Mouse (Mus musculus) large intestine, adult 2 months (tissue): ENCODE results near the gene Rplp0. TPM values are rescaled to one million over a fixed set of nuclear protein-coding genes. Genes with fewer than 3 reads are reported as not detected.
A peak's percentile ranks its signal among the peaks of the same experiment; 100 is the strongest.
"Not testable (repeated sequence)": the region's sequence is repeated elsewhere in the genome, so short reads cannot be mapped to it uniquely, and the experiment has no call there.

ENCODE experiments used
- DNase-seq: peaks from one replicate; pipeline ENCODE4 v3.0.0-alpha.2; 2012; ENCODE audit warnings: low read depth, low spot score
- WGBS: fragments of 180-500 bp; shearing (Covaris S2); methylation state at CpG from one replicate; pipeline ENCODE4 v1.1.7; 2018; 5-methylcytosine and 5-hydroxymethylcytosine counted together
- polyA plus RNA-seq: library from polyadenylated mRNA; depleted of rRNA; stranded (reverse); fragments of >200 nt; gene quantifications from 2 replicates; pipeline ENCODE4 v1.2.3, GENCODE M21; 2012; rRNA removed

Gene Rplp0
- 2,416 and 2,431 TPM in 2 replicates for polyA plus RNA-seq

DNA sequence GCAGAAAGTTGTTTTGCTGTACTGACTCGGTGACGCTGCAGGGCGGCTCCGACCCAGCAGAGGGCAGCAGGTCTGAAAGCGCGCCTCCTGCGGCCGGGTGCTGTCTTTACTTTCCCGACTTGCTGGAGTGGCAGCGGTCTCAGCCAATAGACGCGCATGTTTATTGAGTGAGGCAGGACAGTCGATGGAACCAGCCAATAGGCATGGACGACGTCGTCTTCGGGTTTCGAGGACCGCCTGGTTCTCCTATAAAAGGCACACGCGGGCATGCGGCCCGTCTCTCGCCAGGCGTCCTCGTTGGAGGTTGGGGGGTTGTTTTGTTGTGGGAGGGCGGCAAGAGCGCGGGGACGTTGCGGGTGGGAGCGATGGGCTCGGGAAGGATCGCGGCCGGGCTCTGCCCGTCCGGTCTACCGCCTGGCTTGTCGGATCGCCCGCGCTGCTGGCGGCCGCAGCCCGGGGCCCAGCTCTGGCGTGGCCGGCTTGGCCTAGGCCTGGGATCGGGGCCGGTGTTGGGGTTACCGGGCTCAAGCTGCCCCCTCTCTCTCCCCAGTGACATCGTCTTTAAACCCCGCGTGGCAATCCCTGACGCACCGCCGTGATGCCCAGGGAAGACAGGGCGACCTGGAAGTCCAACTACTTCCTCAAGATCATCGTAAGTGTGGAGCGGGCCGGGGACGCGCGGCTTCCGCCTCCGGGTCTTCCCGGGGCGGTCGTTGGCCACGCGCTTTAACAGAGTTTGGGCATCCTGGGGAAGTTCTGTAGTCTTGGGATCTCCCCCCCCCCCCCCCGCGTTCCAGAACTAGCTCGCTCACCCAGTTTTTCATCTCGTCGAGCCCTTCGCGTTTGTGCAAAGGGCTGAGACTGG is at the start of gene Rplp0:
TSS of gene Rplp0 (plus strand) at position 231 of the 865 bp plus-strand sequence.
- WGBS, result under 1% methylated on average over 78 of the region's 78 CpGs

DNA sequence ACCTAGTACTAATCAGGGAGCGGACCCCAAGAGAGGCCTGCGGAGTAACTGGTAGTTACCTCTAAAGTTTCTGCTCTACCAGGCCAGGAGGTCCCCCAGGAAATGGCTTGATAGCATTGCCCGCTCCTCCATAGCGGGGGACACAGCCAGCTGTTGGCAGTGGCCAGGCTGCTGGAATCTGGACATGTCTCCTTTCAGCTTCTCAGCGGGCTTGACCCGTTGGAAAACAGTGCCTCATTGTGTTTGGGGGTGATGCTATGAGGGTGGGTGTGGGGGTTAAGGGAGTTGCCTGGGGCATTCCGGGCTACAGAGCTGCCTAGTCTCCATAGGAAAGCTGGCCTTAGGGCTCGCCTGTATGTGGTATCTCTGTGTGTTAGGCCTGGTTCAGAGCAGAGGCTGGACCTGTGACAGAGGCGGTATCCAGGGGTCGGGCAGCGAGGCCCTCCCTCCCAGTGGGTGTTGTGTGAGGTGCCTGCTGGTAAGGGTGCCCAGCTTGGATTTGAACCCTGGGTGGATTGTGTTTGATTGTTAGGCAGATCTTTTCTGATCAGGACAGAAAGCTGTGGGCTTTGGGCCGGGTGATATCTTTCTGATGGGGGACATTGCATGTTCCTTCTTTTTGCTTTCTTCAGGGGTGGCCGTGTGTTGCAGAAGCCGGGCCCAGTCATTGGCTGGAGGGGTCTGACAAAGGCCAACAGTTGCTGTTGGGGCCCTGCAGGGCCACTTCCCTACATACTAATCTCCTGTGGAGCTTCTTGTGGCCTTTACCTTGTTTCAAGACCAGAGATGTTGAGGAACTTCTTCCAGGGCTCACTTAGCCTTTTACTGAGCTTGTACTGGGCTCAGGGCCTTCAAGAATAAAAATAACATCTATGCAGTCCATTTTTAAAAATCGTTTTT is 49.2 kb upstream of the Rplp0 start:
- WGBS, result 71% methylated on average over 15 of the region's 15 CpGs
- DNase-seq, result no peak

More for the DNA sequence above, at the start of gene Rplp0:
- DNase-seq, result peak; percentile 97

DNA sequence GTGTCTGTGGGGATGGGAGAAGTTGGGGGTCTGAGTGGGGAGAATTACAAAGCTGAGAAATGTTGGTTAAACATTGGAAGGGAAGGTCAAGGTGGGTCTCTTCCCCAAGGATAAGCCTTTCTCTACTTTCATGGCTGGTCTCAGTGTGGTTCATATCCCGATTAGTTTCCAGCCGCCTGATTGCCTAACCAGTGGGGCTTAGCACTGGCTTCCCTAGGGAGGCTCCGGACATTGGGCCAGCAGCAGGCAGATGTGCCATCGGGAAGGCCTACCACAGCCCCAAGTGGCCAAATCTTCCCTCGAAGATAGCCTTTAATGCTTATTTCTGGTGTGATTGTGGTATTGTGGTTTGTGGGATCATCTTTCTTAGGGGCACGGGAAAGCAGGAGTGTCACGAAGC is 46.9 kb upstream of the Rplp0 start:
- 87% methylated on average over 7 of the region's 7 CpGs for WGBS
- no peak for DNase-seq

DNA sequence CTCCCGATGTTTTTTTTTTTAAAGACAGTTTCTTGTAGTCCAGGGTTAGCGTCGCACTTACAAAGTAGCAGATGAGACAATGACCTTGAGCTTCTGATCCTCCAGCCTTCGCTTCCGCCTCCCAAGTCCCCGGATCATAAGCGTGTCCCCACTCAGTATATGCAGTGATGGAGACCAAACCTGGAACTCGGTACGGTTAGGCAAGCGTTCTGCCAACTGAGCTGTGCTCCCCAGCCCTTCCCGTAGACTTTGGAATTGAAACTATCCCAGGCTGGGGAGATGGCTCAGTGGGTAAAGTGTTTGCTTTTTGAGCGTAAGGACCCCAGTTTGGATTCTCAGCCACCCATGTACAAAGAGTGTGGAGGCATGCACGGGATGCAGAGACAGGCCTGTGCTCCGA is 46.0 kb upstream of the Rplp0 start:
- WGBS, result 95% methylated on average over 14 of the region's 14 CpGs
- no peak for DNase-seq

DNA sequence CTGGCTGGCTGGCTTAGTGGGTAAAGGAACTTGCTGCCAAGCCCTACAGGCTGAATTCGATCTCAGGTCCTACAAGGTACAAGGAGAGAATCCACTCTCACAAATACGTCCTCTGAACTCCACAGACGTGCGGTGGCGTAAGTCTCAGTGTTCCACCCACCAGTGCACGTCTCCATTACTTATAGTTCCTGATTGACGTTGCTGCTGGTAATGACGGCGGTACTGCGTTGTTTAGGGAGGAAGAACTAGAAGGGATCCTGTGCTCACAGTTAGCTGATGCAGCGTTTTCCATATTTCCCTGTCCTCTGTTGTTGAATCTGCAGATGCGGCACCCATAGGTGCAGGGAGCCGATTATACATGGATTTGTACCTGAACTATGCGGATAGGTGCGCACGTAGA is 45.5 kb upstream of the Rplp0 start:
- DNase-seq, result no peak

DNA sequence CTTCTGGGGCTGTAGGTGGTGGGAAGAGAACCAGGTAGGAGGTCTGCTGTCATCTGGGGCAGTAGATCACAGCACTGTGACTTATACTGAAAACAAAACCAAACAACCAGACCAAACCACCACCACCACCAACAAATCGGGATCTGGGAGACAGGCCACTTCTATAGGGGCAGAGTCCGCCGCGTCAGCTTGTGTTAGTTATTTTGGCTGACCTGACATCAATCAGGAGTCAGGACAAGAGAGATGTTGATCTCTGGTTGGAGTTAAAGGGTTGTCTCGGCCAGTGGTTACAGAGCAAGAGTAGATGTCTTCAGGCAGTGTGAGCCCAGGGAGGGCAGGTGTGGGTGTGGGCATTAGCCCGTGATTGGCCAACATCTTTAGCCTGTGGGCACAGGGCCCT is 44.9 kb upstream of the Rplp0 start:
- WGBS, result 77% methylated on average over 6 of the region's 6 CpGs
- DNase-seq, result no peak

More for the DNA sequence above, 45.5 kb upstream of the Rplp0 start:
- WGBS, result 88% methylated on average over 16 of the region's 16 CpGs

DNA sequence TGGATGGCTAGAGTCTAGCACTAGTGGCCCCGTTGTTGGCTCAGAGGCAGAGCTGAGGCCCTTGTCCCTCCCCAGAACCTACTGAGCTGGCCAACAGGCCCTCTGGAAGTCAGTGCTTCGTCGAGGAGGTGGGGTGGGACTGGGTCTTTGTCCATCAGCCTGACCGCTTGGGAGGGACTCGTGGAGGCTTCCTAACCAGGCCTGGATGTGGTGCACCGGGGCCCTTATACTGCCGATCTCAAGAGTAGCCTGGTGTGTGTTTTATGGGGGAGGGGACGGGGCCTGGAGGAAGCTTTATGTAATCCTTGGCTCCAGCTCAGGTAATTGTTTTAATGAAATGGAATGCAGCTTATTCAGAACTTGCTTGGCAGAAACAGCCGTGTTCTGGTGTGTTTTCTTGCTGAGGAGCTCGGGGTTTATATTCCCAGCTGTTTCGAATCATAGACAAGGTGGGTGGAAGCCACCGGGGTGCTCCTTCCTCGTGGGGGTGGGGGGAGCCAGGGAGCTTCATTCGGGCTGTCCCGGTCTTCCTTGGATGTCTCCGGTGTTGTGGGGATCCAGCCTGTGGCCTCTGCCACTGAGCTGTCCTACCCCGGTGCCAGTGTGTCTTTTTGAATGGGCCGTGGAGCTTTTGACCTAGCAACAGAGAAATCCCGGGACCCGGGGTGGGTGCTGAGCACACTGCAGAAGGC is 44.2 kb upstream of the Rplp0 start:
- WGBS, result 21% methylated on average over 20 of the region's 20 CpGs

DNA sequence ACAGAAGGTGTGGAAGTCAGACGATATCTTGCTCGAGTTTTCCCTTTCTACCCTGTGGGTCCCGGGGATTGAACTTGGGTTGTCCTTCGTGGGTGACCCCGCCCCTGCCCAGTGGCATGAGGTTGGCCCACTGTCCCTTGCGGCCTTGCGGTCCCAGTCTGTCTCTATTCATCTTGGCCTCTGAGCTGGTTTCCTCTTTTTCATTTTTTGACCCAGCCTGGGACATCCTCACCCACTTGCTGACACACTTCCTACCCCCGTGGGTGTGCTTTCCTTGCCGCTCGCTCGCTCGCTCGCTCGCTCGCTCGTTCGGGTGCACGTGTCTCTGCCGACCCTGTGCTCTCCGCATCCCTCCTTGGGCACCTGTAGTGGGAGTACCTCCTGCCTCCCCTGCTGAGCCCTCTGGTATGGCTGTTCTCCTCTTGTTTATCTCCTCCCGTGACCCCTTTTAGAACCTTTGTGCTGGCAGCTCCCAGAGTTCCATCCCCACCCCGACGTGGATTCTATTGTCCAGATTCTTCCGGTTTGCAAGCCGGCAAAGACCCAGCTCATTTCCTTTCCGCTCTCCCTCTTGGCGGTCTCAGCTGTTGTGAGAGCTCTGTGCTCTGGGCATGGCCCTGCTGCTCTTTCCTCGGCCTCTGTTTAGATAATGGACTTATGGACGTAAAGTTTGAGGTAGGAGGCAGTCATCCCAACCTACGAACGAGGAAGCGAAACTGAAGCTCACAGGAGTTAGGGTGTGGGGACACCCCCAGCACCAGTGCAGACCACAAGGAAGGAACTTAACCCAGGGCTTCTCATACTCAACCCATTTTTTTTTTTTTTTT is 43.0 kb upstream of the Rplp0 start:
- 68% methylated on average over 32 of the region's 32 CpGs for WGBS
- DNase-seq, result no peak

More for the DNA sequence above, 44.2 kb upstream of the Rplp0 start:
- DNase-seq, result no peak

DNA sequence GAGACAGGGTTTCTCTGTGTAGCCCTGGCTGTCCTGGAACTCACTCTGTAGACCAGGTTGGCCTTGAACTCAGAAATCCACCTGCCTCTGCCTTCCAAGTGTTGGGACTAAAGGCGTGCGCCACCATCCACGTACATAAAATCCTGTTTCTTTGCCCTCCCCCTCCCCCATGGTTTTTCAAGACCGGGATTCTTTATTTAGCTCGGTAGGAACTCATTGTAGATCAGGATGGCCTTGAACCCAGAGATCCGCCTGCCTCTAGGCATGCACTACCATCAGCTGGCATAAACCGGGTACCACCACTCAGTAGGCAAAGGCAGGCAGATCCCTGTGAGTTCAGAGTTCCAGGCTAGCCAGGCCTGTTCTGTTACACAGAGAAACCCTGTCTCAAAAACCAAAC is 42.4 kb upstream of the Rplp0 start:
- WGBS, result 82% methylated on average over 7 of the region's 7 CpGs
- DNase-seq, result no peak

DNA sequence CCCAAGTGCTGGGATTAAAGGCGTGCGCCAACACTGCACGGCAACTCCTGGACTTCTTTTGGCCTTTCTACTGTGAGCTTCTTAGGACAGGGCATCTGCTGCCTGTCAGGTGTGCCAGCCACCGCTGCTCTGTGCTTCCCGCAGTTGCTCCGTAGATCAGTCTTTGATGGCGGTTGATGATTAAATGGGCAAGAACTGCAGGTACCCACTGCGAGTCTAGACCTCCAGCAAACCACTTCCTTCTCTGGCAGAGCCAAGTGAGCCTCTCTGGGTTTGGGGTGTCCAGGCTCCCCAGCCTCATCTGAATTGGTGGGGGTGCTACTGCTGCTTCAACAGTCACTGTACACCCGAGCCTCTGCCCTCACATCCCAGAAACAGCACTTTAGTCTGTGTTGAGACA is 41.8 kb upstream of the Rplp0 start:
- 81% methylated on average over 9 of the region's 9 CpGs for WGBS

DNA sequence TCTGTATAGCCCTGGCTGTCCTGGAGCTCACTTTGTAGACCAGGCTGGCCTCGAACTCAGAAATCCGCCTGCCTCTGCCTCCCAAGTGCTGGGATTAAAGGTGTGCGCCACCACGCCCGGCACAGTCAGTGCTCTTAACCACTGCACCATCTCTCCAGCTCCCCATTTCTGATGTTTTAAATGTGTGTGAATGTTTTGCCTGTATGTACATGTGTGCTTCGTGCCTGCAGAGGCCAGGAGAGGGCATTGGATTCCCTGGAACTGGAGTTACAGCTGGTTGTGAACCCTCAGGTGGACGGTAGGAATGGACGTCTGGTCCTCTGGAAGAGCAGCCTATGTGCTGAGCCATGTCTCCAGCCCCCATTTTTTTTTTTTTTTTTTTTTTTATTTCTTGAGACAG is 41.1 kb upstream of the Rplp0 start:
- DNase-seq, result not testable (repeated sequence)
- WGBS, result 94% methylated on average over 8 of the region's 8 CpGs

More for the DNA sequence above, 41.8 kb upstream of the Rplp0 start:
- DNase-seq, result no peak

DNA sequence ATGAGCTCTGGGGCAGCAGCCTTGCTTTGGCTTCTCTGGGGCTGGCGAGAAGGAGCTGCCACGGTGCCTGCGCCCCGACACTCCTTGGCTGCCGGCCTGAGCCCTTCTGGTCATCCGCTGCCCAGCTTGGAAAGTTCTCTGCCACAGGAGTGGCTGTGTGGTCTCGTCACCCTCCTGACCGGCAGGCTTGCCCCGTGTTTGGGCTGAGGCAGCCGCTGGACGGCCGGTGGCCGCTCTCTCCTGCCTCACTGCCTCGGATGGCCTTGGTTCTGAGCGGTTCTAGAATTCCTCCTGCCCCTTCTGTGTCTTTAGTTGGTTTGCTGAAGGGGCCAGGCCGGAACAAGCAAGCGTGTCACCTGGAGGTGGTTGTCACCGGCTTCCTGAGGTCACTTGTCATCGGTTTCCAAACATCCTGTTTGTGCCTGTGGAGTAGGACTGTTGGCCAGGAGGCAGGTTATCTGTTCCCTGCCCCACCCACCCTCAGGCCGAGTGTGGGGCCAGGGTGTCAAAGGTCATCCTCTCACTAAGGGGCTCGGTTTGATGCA is 38.9 kb upstream of the Rplp0 start:
- DNase-seq, result no peak
- 45% methylated on average over 21 of the region's 21 CpGs for WGBS

DNA sequence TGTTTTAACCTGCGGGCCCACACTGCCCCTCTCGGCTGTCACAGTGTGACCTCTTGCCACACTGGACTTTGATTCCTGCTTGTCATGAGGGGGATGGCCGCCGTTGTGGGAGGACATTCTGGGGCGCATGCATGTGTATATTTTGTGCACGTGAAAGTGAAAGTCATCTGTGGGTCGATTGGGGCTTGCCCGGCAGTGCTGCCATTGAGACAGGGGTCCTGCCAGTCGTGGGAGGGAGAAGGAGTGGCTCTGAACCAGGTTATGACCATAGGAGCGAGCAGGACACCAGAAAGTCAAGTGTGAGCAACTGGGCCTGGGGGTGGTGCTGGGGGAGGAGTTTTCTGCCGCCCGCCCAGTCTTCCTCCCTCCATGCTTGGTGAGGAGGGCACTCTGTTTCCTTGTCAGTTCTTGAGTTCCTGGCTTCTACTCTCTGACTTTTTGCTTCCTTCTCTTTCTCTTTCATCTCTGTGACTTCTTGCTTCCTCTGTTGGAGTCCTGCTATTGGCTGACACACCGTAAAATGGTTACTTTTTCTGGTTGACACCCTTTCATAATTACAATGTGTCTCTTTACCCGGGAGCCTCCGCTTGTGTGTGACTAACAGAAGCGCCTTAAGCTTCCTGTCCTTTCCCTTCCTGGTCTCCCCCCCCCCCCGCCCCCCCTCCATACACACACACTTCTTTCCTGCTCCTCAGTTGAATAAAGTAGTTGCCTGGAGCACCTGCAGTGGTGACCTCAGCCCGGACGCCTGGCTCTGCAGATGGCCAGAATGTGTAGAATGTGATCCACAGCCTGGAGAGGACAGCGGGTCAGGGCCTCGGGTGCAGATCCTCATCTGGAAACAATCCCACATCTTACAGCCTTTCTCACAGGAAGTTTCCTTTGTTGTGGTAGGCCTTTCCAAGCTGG is 37.5 kb upstream of the Rplp0 start:
- DNase-seq, result no peak
- 8% methylated on average over 21 of the region's 21 CpGs for WGBS

DNA sequence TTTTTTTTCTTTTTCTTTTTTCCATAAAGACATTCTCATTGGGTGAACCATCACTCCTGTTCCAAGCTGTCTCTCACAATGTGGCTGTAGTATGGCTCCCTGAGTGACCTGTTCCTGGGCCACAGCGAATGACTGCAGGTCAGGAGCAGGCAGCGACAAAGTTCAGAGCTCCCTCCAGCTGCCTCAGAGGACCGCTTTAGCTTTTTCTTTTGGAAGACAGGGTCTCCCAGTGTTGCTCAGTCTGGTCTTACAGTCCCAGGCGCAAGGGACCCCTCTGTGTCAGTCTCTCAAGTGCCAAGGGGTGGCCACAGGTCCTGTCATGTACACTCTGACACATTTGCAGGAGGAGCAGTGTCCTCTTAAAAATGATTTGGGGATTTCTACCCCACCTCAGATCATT is 36.7 kb upstream of the Rplp0 start:
- no peak for DNase-seq
- 83% methylated on average over 4 of the region's 4 CpGs for WGBS

DNA sequence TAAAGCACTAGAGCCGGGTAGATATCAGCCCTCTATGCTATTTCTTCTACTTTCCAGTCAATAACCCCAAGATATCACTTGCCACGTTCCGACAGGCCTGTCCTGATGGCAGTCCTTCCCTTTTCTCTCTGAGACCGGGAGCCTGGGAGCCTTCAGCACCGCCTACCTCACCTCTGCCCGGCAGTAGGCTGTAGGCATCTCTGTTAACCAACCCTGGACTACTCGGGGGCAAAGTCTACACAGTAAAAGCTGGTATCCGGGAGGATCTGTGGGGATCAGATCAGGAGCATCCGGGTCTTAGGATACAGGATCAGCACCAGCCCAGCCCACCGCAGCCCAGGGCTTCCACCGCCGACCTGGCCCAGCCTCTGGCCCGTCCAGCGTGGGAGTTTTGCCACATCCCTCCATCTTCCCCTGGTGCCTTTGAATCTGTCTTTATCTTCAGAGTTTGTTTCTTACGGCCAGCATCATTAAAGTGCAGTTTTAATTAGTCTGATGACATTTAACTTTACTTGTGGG is 36.2 kb upstream of the Rplp0 start:
- no peak for DNase-seq
- 32% methylated on average over 15 of the region's 15 CpGs for WGBS

DNA sequence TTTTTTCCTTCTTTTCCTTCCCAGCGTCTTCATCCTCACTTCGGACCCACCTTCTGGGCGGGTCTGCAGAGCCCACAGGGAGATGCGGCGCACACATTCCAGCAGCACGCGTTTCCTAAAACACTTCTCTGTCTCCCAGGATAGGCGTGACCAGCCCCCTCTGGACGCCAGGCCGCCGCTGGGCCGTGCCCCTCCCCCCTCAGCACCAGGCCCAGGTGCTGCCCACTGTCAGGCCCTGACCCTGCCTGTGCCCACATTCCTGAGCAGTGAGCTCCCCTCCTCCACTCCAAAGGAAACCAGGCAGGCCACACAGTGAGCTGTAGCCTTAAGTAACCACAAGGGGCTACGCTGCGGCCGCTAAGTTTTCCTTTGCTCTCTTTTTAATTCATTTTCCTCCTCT is 35.3 kb upstream of the Rplp0 start:
- 62% methylated on average over 15 of the region's 15 CpGs for WGBS

DNA sequence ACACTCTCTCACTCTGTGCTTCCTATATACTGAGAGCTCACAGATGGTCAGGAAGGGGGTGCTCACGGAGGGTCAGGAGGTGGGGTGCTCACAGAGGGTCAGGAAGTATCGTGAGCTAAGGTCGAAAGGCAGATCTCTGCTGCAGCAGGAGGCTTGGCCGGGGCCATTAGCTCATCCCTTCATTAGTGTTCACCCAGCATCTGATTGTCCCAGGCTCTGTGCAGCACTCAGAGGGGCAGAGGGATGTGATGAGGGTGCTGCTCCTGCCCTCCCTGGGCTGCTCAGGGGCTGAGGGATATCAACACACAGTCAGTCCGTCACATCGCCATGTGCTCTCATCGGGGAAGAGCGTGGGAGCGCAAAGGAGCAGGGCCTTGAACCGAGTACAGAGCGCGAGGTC is 34.8 kb upstream of the Rplp0 start:
- WGBS, result 73% methylated on average over 12 of the region's 12 CpGs

More for the DNA sequence above, 35.3 kb upstream of the Rplp0 start:
- DNase-seq, result no peak

DNA sequence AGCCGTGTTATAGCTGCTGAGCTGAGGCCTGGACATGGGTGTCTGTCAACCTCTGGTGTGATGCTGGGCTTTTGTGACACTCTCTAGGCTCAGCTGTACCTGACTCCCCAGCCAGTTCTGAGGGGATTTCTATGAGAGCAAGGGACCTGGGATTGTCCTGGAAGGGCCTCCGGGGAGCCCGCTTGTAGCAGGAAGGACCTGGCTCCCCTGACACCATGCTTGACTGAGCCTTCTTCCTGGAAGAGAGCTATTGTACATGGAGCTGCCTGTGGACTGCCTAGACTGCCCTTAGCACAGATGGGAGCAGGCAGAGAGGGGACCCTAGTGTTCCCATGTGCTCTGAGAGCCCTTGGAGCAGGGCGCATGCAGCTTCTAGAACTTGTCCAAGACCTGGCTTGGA is 33.9 kb upstream of the Rplp0 start:
- DNase-seq, result no peak
- WGBS, result 97% methylated on average over 4 of the region's 4 CpGs

More for the DNA sequence above, 34.8 kb upstream of the Rplp0 start:
- DNase-seq, result no peak
